Mouse (Mus musculus) gastrocnemius, postnatal 10 days (tissue): ENCODE measurements at regions not wholly inside any gene's neighbourhood (a gene's known extent, or its start where the extent isn't known, plus 50 kb on each side); places are given as distances from the start of the nearest gene placed in this dataset.
A peak's percentile ranks its signal among the peaks of the same experiment; 100 is the strongest.

Source experiments
- DNase-seq: peaks from one replicate; pipeline ENCODE4 v3.0.0; 2021; ENCODE audit warnings: mixed read lengths

DNA sequence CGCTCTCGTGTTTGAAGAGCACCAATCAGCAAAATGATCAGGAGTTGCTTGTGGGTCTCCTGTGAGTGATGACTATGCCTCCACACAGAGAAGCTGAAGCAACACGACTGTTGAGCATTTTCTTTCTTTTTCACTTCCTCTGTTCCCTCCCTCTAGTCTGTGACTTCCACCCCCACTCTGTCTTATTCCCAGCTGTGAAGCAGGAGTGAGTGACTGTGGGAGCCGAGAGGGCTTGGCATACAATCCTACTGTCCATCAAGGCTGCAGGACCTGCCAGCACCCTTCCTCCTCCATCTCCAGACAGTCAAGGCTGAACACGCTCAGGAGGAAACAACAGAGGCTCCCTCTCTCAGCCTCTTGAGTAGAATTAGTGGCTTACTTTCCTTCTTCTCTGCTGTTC is 401.3 kb downstream of the Plcl1 start:
- DNase-seq: no peak

DNA sequence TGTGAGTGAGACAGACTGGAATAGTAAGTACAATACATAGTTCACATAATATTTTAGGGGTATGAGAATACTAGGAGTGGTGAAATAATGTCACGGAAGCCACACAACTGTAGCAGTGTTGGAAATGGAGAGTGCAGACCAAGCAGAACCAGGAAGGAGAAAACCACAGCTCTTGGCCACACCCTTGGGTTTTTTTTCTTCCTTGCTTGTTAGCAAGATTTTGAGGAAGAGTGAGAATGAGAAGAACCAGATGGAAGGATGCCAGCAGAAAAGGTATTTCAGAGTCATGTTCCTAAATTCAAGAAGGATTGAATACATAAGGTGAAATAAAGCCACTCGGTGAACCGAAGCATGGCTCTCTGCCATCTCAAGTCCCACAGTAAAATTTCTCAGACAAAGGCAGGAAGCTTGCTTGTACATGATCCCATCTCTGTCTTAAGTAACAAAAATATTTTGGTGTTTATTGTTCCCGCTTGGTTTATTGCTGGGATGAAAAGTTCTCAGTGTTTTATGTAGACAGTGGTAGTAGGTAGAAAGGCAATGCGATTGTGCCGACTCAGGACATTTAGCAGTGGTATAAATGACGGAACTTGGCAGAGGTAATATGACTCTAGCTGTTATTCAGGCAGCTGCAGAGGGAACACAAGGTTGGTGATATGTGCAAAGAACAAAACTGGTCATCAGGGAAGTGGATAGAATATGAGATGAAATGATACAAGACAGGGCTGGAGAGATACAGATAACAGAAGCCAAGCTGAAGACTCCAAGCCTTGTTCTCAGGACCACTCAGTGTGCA is 403.2 kb downstream of the Plcl1 start:
- DNase-seq: no peak

GRCm38 (mm10) chr1:55812486-55812885 is 406.8 kb downstream of the Plcl1 start:
- DNase-seq: no peak

- no peak for DNase-seq
Observed at GRCm38 (mm10) chr1:55820866-55821500, 415.3 kb downstream of the Plcl1 start.

- no peak for DNase-seq
Observed at GRCm38 (mm10) chr1:55822599-55822998, 416.9 kb downstream of the Plcl1 start.

- no peak for DNase-seq
Observed at GRCm38 (mm10) chr1:55827191-55827590, 421.5 kb downstream of the Plcl1 start.

- DNase-seq: no peak
Observed at GRCm38 (mm10) chr1:55835281-55835680, 429.6 kb downstream of the Plcl1 start.

- no peak for DNase-seq
Observed at GRCm38 (mm10) chr1:55836750-55837149, 431.0 kb downstream of the Plcl1 start.

DNA sequence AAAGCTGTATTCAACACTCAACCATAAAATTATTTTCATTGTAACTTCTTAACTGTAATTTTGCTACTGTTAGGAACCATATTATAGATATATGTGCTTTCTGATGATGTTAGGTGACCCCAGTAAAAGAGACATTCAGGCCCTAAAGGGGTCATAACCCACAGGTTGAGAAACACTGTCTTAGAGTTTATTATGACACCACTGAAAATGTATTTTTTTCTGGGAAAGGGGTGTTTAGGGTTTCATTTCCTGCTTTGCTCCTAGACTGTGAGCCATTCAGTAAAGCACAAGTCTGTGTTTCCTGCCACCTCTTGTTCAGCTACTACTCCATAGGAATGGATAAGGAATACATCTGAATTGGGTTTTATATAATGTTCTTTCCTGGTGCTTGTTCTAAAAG is 431.6 kb downstream of the Plcl1 start:
- no peak for DNase-seq

- DNase-seq: peak; percentile 72
Observed at GRCm38 (mm10) chr1:55838168-55838567, 432.4 kb downstream of the Plcl1 start.

DNA sequence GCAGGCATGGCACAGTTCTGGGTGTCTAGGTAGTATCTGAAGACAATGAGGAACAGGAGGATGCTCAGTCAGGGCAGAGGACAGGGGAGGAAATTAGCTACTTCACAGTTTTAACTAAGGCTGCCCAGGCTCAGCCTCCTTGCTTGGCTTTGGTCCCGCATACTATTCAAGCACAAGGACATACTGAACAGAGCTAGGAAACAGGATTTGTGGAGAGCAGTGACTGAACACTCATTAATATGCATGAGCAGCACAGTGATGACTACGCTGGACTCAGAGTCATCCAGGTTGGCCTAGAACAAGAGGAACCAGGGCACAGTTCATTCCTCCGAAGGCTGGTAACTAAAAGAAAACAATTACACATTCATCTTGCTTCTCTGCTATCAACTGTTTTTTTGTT is 443.1 kb downstream of the Plcl1 start:
- DNase-seq: no peak

- no peak for DNase-seq
Observed at GRCm38 (mm10) chr1:55852354-55852753, 446.6 kb downstream of the Plcl1 start.

DNA sequence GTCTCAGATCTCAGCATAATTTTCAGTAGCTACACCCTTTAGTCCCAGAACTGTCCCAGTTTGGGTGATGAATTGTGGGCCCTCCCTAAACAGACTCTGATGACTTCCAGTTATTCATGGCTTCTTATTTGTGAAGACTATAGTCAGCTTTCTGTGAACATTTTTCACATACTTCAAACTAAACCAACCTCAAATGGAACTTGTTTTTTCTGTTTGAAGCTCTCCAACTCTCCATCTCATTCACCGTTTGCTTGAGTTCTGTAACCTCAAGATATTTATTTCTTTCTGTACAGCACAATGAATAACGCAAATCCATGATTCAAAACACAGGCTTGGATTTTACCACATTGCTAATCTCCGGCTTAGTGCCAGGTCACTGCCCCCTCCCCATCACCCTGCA is 453.4 kb downstream of the Plcl1 start:
- DNase-seq: no peak

DNA sequence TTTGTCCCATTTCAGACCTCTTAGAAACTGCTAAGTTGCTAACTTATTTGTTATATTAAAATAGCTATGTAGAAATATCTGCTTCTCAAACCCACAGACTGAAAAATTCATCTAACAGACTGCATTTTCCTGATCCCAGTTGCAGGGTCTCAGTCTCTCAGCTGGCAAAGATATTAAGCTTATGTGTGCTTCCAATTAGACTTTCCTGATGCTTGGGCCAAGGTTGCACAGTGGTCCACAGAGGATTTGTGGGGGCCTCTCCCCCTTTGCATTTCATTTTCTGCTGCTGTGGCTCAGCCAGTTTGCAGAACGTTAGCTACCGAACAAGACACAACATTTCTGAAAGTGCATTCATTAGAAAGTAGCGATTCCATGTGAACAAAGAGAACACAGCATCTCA is 457.4 kb downstream of the Plcl1 start:
- no peak for DNase-seq

- no peak for DNase-seq
Observed at GRCm38 (mm10) chr1:55865274-55865673, 459.6 kb downstream of the Plcl1 start.

GRCm38 (mm10) chr1:55866677-55867076 is 461.0 kb downstream of the Plcl1 start:
- no peak for DNase-seq

DNA sequence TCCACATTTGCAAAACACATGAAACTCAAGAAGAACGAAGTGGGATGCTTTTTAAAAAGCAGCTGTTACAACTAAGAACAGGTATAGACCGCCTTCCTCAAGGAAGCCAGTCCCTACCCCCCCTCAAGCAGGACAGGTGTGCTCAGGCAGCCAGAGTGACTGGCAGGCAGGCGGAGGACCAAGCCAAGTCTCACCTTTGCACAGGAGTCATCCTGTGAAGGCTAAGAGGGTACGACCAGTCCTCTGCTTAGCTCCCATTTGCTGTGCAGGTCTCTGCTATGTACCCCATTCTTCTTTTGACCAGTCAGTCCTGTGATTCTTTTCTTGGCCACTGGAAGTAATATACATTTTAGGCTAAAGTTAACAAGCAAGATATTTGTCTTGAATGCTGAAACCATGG is 467.9 kb downstream of the Plcl1 start:
- DNase-seq: no peak

- DNase-seq: peak; percentile 70
Observed at GRCm38 (mm10) chr1:55874143-55874867, 468.6 kb downstream of the Plcl1 start.

GRCm38 (mm10) chr1:55874868-55875144 is 469.1 kb downstream of the Plcl1 start:
- no peak for DNase-seq

- no peak for DNase-seq
Observed at GRCm38 (mm10) chr1:55884576-55884975, 478.9 kb downstream of the Plcl1 start.

- peak; percentile 19 for DNase-seq
Observed at GRCm38 (mm10) chr1:55886383-55887070, 480.8 kb downstream of the Plcl1 start.

DNA sequence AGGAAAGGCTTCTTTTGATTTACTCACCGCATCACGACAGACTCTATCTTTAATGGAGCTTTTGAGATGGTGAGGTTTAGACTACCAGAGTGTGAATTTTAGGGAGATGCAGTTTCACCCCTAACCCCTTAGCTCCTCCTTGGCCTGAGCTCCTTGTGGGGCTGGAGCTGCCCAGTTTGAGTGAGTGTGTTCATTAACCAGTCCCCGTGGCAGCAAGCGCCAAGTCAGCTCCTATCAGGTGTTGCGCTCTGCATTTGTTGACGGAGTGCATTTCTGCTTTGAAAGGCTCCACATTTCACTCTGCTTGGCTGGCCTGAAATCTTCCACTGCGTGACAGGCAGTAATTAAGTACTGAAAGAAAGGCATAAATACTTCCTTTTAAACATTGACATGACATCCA is 481.7 kb downstream of the Plcl1 start:
- no peak for DNase-seq
